Mouse (Mus musculus): Measurements from ENCODE around the gene Mgl2.

GRCm38 (mm10) chr11:70107085-70107484 is 23.0 kb upstream of the Mgl2 start:
- TF ChIP-seq CTCF (conservative IDR thresholded peaks at IDR 0.05; ENCODE audit: low read length) (no peak), POU5F1 (IDR thresholded peaks at IDR 0.05; ENCODE audit: borderline replicate concordance, low read length) (no peak), NANOG (IDR thresholded peaks at IDR 0.05; ENCODE audit: borderline replicate concordance, low read length) (no peak)
